Mouse (Mus musculus) 416B (cell line): Measurements from ENCODE around the gene Gm21394.
"Not testable (repeated sequence)": the region's sequence is repeated elsewhere in the genome, so short reads cannot be mapped to it uniquely, and the experiment has no call there.

Experiments
- DNase-seq: peaks from one replicate; pipeline ENCODE4 v3.0.0; 2011; ENCODE audit warnings: low read depth

Gm21394 gene

GRCm38 (mm10) chrY:84564807-84565206, at the start of gene Gm21394:
Gene Gm21394, minus strand, starts transcription at chrY:84564907.
- DNase-seq = not testable (repeated sequence)
